Mouse (Mus musculus) brain, adult 2 months (tissue): ENCODE data around the gene Zfp961.
"Not testable (repeated sequence)": the region's sequence is repeated elsewhere in the genome, so short reads cannot be mapped to it uniquely, and the experiment has no call there.

Experiments used
- DNase-seq: peaks from one replicate; pipeline ENCODE4 v3.0.0; 2011; ENCODE audit warnings: low read depth, low spot score

The Zfp961 gene

GRCm38 (mm10) chr8:71950482-71951221 is at the start of gene Zfp961:
Gene Zfp961, plus strand, starts transcription at chr8:71951038.
- DNase-seq = peak; percentile 100

- DNase-seq = not testable (repeated sequence)
These were observed 47.8 kb upstream of the Zfp961 start for GRCm38 (mm10) chr8:71903084-71903483.

GRCm38 (mm10) chr8:71906809-71907208 is 44.0 kb upstream of the Zfp961 start:
- no peak for DNase-seq

- DNase-seq = no peak
These were observed 43.0 kb upstream of the Zfp961 start for GRCm38 (mm10) chr8:71907798-71908257.

GRCm38 (mm10) chr8:71908309-71909261 is 42.3 kb upstream of the Zfp961 start, which contains the start of the genes Zfp882 and Zfp617:
Gene Zfp882, plus strand, starts transcription at chr8:71908608.
Gene Zfp617, plus strand, starts transcription at chr8:71908635.
- DNase-seq = peak; percentile 98

GRCm38 (mm10) chr8:71912286-71912685 is 38.6 kb upstream of the Zfp961 start:
- DNase-seq = no peak

GRCm38 (mm10) chr8:71922567-71923401 is 28.1 kb upstream of the Zfp961 start:
- DNase-seq = peak; percentile 99

GRCm38 (mm10) chr8:71925791-71926190 is 25.0 kb upstream of the Zfp961 start:
- no peak for DNase-seq

- DNase-seq = no peak
These were observed 24.3 kb upstream of the Zfp961 start for GRCm38 (mm10) chr8:71926551-71926950.

GRCm38 (mm10) chr8:71927779-71928178 is 23.1 kb upstream of the Zfp961 start:
- DNase-seq = no peak

GRCm38 (mm10) chr8:71938037-71938436 is 12.8 kb upstream of the Zfp961 start:
- not testable (repeated sequence) for DNase-seq

- DNase-seq = no peak
These were observed 10.3 kb upstream of the Zfp961 start for GRCm38 (mm10) chr8:71940293-71941208.

- DNase-seq = no peak
These were observed 9.1 kb upstream of the Zfp961 start for GRCm38 (mm10) chr8:71941776-71942175.

GRCm38 (mm10) chr8:71948624-71949023 is 2.2 kb upstream of the Zfp961 start:
- no peak for DNase-seq

- DNase-seq = no peak
These were observed 761 bp downstream of the Zfp961 start for GRCm38 (mm10) chr8:71951436-71952161.

GRCm38 (mm10) chr8:71952489-71952888 is 1.7 kb downstream of the Zfp961 start:
- no peak for DNase-seq

- DNase-seq = not testable (repeated sequence)
These were observed 2.3 kb downstream of the Zfp961 start for GRCm38 (mm10) chr8:71952961-71953700.

GRCm38 (mm10) chr8:71954666-71955065 is 3.8 kb downstream of the Zfp961 start:
- no peak for DNase-seq

GRCm38 (mm10) chr8:71960483-71960882 is 9.6 kb downstream of the Zfp961 start:
- no peak for DNase-seq
